Mouse (Mus musculus): ENCODE results near the gene Mipol1.

Gene Mipol1

GRCm38 (mm10) chr12:57243671-57244495 lies 13.7 kb downstream of the Mipol1 start:
- no peak for DNase-seq (ENCODE audit: low read depth, low spot score)

- DNase-seq (ENCODE audit: low read depth, low spot score), result no peak
Observed at GRCm38 (mm10) chr12:57258572-57258971, 28.3 kb downstream of the Mipol1 start.

GRCm38 (mm10) chr12:57275456-57275855 lies 45.2 kb downstream of the Mipol1 start:
- DNase-seq (ENCODE audit: low read depth, low spot score), result no peak

GRCm38 (mm10) chr12:57281155-57282114 lies 51.2 kb downstream of the Mipol1 start:
- DNase-seq (ENCODE audit: low read depth, low spot score), result peak; percentile 15

GRCm38 (mm10) chr12:57285303-57286059 lies 55.3 kb downstream of the Mipol1 start:
- DNase-seq (ENCODE audit: low read depth, low spot score), result no peak

- no peak for DNase-seq (ENCODE audit: low read depth, low spot score)
Observed at GRCm38 (mm10) chr12:57307337-57307736, 77.1 kb downstream of the Mipol1 start.

GRCm38 (mm10) chr12:57307748-57308147 lies 77.5 kb downstream of the Mipol1 start:
- DNase-seq (ENCODE audit: low read depth, low spot score), result no peak

GRCm38 (mm10) chr12:57339053-57339452 lies 108.8 kb downstream of the Mipol1 start:
- DNase-seq (ENCODE audit: low read depth, low spot score), result no peak

GRCm38 (mm10) chr12:57340111-57340510 lies 109.9 kb downstream of the Mipol1 start:
- no peak for DNase-seq (ENCODE audit: low read depth, low spot score)

GRCm38 (mm10) chr12:57362732-57363131 lies 132.5 kb downstream of the Mipol1 start:
- DNase-seq (ENCODE audit: low read depth, low spot score), result no peak

GRCm38 (mm10) chr12:57364027-57364426 lies 133.8 kb downstream of the Mipol1 start:
- DNase-seq (ENCODE audit: low read depth, low spot score), result no peak

- no peak for DNase-seq (ENCODE audit: low read depth, low spot score)
Observed at GRCm38 (mm10) chr12:57371790-57372547, 141.7 kb downstream of the Mipol1 start.

- DNase-seq (ENCODE audit: low read depth, low spot score), result no peak
Observed at GRCm38 (mm10) chr12:57382797-57383196, 152.6 kb downstream of the Mipol1 start.

GRCm38 (mm10) chr12:57387588-57388292 lies 157.5 kb downstream of the Mipol1 start:
- DNase-seq (ENCODE audit: low read depth, low spot score), result no peak

- DNase-seq (ENCODE audit: low read depth, low spot score), result no peak
Observed at GRCm38 (mm10) chr12:57399547-57399946, 169.3 kb downstream of the Mipol1 start.

- no peak for DNase-seq (ENCODE audit: low read depth, low spot score)
Observed at GRCm38 (mm10) chr12:57400186-57400585, 170.0 kb downstream of the Mipol1 start.

GRCm38 (mm10) chr12:57401126-57401525 lies 170.9 kb downstream of the Mipol1 start:
- no peak for DNase-seq (ENCODE audit: low read depth, low spot score)

GRCm38 (mm10) chr12:57402360-57402759 lies 172.1 kb downstream of the Mipol1 start:
- DNase-seq (ENCODE audit: low read depth, low spot score), result no peak

GRCm38 (mm10) chr12:57409976-57410375 lies 179.7 kb downstream of the Mipol1 start:
- no peak for DNase-seq (ENCODE audit: low read depth, low spot score)

- DNase-seq (ENCODE audit: low read depth, low spot score), result no peak
Observed at GRCm38 (mm10) chr12:57413833-57414232, 183.6 kb downstream of the Mipol1 start.

All from retina, adult 2 months (tissue).